Mouse (Mus musculus): ENCODE results near the gene Ncoa5.

The Ncoa5 gene

GRCm38 (mm10) chr2:165034131-165035057, at the start of gene Ncoa5:
TSS of gene Ncoa5 (minus strand) at chr2:165034867.
- peak; percentile 82 for DNase-seq (ENCODE audit: low read depth, low spot score)

GRCm38 (mm10) chr2:165081257-165081656, 46.6 kb upstream of the Ncoa5 start:
- DNase-seq (ENCODE audit: low read depth, low spot score): no peak

GRCm38 (mm10) chr2:165080657-165081056, 46.0 kb upstream of the Ncoa5 start:
- no peak for DNase-seq (ENCODE audit: low read depth, low spot score)

- no peak for DNase-seq (ENCODE audit: low read depth, low spot score)
Observed at GRCm38 (mm10) chr2:165078605-165079004, 43.9 kb upstream of the Ncoa5 start.

GRCm38 (mm10) chr2:165078045-165078444, 43.4 kb upstream of the Ncoa5 start:
- DNase-seq (ENCODE audit: low read depth, low spot score): no peak

GRCm38 (mm10) chr2:165077055-165077454, 42.4 kb upstream of the Ncoa5 start:
- DNase-seq (ENCODE audit: low read depth, low spot score): no peak

GRCm38 (mm10) chr2:165074937-165075336, 40.3 kb upstream of the Ncoa5 start:
- peak; percentile 25 for DNase-seq (ENCODE audit: low read depth, low spot score)

- no peak for DNase-seq (ENCODE audit: low read depth, low spot score)
Observed at GRCm38 (mm10) chr2:165074081-165074884, 39.6 kb upstream of the Ncoa5 start.

GRCm38 (mm10) chr2:165073381-165073781, 38.7 kb upstream of the Ncoa5 start:
- no peak for DNase-seq (ENCODE audit: low read depth, low spot score)

GRCm38 (mm10) chr2:165070096-165070816, 35.6 kb upstream of the Ncoa5 start:
- no peak for DNase-seq (ENCODE audit: low read depth, low spot score)

GRCm38 (mm10) chr2:165068806-165069205, 34.1 kb upstream of the Ncoa5 start:
- DNase-seq (ENCODE audit: low read depth, low spot score): no peak

GRCm38 (mm10) chr2:165064489-165064888, 29.8 kb upstream of the Ncoa5 start:
- no peak for DNase-seq (ENCODE audit: low read depth, low spot score)

- no peak for DNase-seq (ENCODE audit: low read depth, low spot score)
Observed at GRCm38 (mm10) chr2:165061638-165062433, 27.2 kb upstream of the Ncoa5 start.

- DNase-seq (ENCODE audit: low read depth, low spot score): no peak
Observed at GRCm38 (mm10) chr2:165059961-165060360, 25.3 kb upstream of the Ncoa5 start.

- no peak for DNase-seq (ENCODE audit: low read depth, low spot score)
Observed at GRCm38 (mm10) chr2:165056377-165057085, 21.9 kb upstream of the Ncoa5 start.

- no peak for DNase-seq (ENCODE audit: low read depth, low spot score)
Observed at GRCm38 (mm10) chr2:165055905-165056304, 21.2 kb upstream of the Ncoa5 start.

- DNase-seq (ENCODE audit: low read depth, low spot score): no peak
Observed at GRCm38 (mm10) chr2:165054888-165055852, 20.5 kb upstream of the Ncoa5 start, which contains the start of gene Cd40. TSS of gene Cd40 (plus strand) at chr2:165055627.

GRCm38 (mm10) chr2:165051566-165051965, 16.9 kb upstream of the Ncoa5 start:
- DNase-seq (ENCODE audit: low read depth, low spot score): no peak
